Mouse (Mus musculus) ES-Bruce4 (cell line): ENCODE data around the gene Gm28308. TPM values are rescaled to one million over a fixed set of nuclear protein-coding genes. Genes with fewer than 3 reads are reported as not detected.

Experiments used
- H3K27ac ChIP-seq: 2 replicates; pipeline ENCODE4 v1.5.1; 2012; ENCODE audit warnings: low read length, inconsistent platforms; ENCODE audit not compliant: insufficient read depth
- H3K27me3 ChIP-seq: 2 replicates; pipeline ENCODE4 v1.6.1; 2012; ENCODE audit warnings: mild to moderate bottlenecking, low read length, inconsistent platforms; ENCODE audit not compliant: control insufficient read depth, poor library complexity, insufficient read depth, severe bottlenecking
- H3K36me3 ChIP-seq: 2 replicates; pipeline ENCODE4 v1.6.1; 2012; ENCODE audit warnings: inconsistent platforms, mild to moderate bottlenecking, low read length, moderate library complexity; ENCODE audit not compliant: control insufficient read depth, poor library complexity, insufficient read depth, severe bottlenecking
- H3K4me1 ChIP-seq: one replicate; pipeline ENCODE4 v1.8.1; 2011; ENCODE audit warnings: low read length; ENCODE audit not compliant: control insufficient read depth, insufficient read depth
- H3K4me3 ChIP-seq: 2 replicates; pipeline ENCODE4 v1.5.1; 2011; ENCODE audit warnings: low read depth, mild to moderate bottlenecking, low read length
- H3K9ac ChIP-seq: 2 replicates; pipeline ENCODE4 v1.6.1; 2012; ENCODE audit warnings: low read depth, mild to moderate bottlenecking, inconsistent platforms; ENCODE audit not compliant: poor library complexity, severe bottlenecking
- H3K9me3 ChIP-seq: replicated peaks from 2 replicates; pipeline ENCODE4 v1.6.1; 2012; ENCODE audit warnings: mild to moderate bottlenecking, low read length, inconsistent platforms; ENCODE audit not compliant: control insufficient read depth, poor library complexity, insufficient read depth, severe bottlenecking
- CTCF ChIP-seq: IDR thresholded peaks from one replicate; pipeline ENCODE4 v1.8.1; 2011; ENCODE audit warnings: low read depth, low read length
- EP300 ChIP-seq: IDR thresholded peaks from 2 replicates; pipeline ENCODE4 v1.6.1; 2011; ENCODE audit warnings: low read depth, low read length; ENCODE audit not compliant: insufficient read depth
- POLR2A ChIP-seq: IDR thresholded peaks from one replicate; pipeline ENCODE4 v1.8.1; 2011; ENCODE audit warnings: low read length; ENCODE audit not compliant: insufficient read depth
- polyA plus RNA-seq: library from polyadenylated mRNA; stranded (reverse); fragments of >200 nt; gene quantifications from 2 replicates; pipeline ENCODE4 v1.2.4, GENCODE M21; 2011; ENCODE audit warnings: low read depth; ENCODE audit not compliant: missing spikeins, insufficient read depth, insufficient read length

Gene Gm28308
- polyA plus RNA-seq, 1 experiment, result not detected

DNA sequence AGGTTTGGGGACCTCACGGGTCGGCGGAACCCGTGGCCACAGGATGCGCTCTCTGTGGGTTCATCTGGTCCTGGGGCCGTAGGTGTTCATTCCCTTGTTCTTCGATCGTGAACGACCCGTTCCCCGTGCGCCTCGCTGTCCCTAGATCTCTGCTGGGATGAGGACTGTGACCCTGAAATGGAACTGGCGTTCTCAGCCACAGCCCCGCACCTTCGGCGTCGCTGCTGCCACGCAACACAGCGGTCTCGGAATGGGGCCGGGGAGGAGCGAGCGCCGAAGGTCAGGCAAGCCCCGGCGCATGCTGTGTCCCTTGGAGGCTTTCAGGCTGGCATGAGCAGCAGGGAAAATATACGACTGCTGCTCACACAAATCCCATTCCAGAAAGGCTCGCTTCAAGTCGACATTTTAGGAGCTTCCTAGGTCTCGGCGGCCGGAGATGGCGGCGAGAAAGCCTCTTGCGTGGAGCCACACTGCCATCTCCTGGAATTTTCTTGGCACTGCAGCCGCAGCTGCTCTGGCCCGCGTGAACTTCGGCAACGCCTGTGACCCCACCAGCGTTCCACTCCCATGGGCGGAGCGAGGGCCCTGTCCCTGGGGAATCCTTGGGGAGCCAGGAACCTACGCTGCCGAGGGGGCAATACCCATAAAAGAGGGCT, 8.3 kb upstream of the Gm28308 start, which contains the start of gene Hoxa7:
Gene Hoxa7 (minus strand): TSS at position 518 of the 656 bp plus-strand sequence.
- Histone ChIP-seq H3K4me1 (no peaks in the 10 kb centered on the region), H3K4me3 (peak within 1 kb of the TSS; percentile 72), H3K36me3 (no peaks in the 10 kb centered on the region), H3K9me3 (no peaks in the 10 kb centered on the region), H3K9ac (peak within 1 kb of the TSS; percentile 23), H3K27ac (no peak within 1 kb of the TSS), H3K27me3 (peaks cover 61% of the 10 kb centered on the region)
- TF ChIP-seq CTCF (peak; percentile 86), EP300 (no peak)

GRCm38 (mm10) chr6:52220865-52221310, 7.7 kb upstream of the Gm28308 start:
- Histone ChIP-seq H3K4me1 (no peaks in the 10 kb centered on the region), H3K4me3 (peak overlapping the region; percentile 72), H3K27ac (no peak overlapping the region), H3K9me3 (no peaks in the 10 kb centered on the region), H3K9ac (peak overlapping the region; percentile 23), H3K27me3 (peaks cover 61% of the 10 kb centered on the region), H3K36me3 (no peaks in the 10 kb centered on the region)
- no peak for TF ChIP-seq POLR2A
- TF ChIP-seq CTCF, result no peak
- no peak for TF ChIP-seq EP300

- no peak overlapping the region for H3K9ac ChIP-seq
- no peaks in the 10 kb centered on the region for H3K4me1 ChIP-seq
- H3K27me3 ChIP-seq, result peaks cover 58% of the 10 kb centered on the region
- H3K9me3 ChIP-seq, result no peaks in the 10 kb centered on the region
- no peak overlapping the region for H3K27ac ChIP-seq
- no peak overlapping the region for H3K4me3 ChIP-seq
- TF ChIP-seq EP300, result no peak
- no peak for TF ChIP-seq CTCF
- TF ChIP-seq POLR2A, result no peak
- no peaks in the 10 kb centered on the region for H3K36me3 ChIP-seq
Measured at GRCm38 (mm10) chr6:52220003-52220864, 7.1 kb upstream of the Gm28308 start.

DNA sequence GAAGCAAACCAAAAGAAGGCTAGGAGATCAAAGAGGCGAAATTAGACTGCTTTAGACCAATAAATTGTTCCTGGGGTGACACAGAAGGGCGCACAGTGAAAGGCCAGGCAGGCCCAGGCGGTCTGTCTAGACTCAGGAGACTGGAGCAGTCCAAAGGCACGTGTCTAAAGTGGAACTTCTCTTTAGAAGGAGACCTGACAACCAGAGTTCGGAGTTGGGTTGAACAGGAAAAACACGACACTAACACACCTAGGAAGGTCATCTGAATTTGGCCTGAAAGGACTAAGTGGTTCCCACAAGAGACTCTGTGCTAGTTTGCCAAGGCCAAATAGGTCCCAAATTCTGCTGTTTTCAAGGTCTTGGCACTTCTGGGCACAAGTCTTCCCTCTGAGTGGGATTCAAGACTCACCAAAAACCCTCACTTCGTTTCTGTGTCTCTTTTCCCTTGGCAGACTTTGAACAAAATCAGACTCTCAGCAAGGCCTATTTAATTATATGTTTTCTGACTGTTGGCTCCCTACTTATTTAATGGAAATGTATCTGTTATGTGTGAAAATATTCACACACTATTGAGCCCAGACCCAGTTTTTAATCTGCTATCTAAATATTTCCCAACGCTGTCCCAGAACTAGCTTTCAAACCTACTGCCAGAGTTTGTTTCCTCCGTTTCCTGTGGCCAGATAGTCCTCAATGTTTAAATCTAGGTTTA, 6.2 kb upstream of the Gm28308 start:
- H3K4me1 ChIP-seq, result no peaks in the 10 kb centered on the region
- peaks cover 58% of the 10 kb centered on the region for H3K27me3 ChIP-seq

GRCm38 (mm10) chr6:52218643-52219215, 5.6 kb upstream of the Gm28308 start:
- H3K27me3 ChIP-seq, result peaks cover 53% of the 10 kb centered on the region
- H3K27ac ChIP-seq, result no peak overlapping the region
- no peaks in the 10 kb centered on the region for H3K36me3 ChIP-seq

More for the DNA sequence above, 6.2 kb upstream of the Gm28308 start:
- Histone ChIP-seq H3K9ac (no peak overlapping the region), H3K36me3 (no peaks in the 10 kb centered on the region), H3K4me3 (no peak overlapping the region), H3K9me3 (no peaks in the 10 kb centered on the region), H3K27ac (no peak overlapping the region)
- TF ChIP-seq CTCF (no peak), EP300 (no peak), POLR2A (no peak)

More at GRCm38 (mm10) chr6:52218643-52219215, 5.6 kb upstream of the Gm28308 start:
- Histone ChIP-seq H3K4me1 (no peaks in the 10 kb centered on the region), H3K4me3 (no peak overlapping the region), H3K9ac (no peak overlapping the region), H3K9me3 (no peaks in the 10 kb centered on the region)
- no peak for TF ChIP-seq CTCF
- TF ChIP-seq EP300, result no peak
- no peak for TF ChIP-seq POLR2A
